Mouse (Mus musculus): ENCODE results near the gene Nol7.

Gene Nol7

DNA sequence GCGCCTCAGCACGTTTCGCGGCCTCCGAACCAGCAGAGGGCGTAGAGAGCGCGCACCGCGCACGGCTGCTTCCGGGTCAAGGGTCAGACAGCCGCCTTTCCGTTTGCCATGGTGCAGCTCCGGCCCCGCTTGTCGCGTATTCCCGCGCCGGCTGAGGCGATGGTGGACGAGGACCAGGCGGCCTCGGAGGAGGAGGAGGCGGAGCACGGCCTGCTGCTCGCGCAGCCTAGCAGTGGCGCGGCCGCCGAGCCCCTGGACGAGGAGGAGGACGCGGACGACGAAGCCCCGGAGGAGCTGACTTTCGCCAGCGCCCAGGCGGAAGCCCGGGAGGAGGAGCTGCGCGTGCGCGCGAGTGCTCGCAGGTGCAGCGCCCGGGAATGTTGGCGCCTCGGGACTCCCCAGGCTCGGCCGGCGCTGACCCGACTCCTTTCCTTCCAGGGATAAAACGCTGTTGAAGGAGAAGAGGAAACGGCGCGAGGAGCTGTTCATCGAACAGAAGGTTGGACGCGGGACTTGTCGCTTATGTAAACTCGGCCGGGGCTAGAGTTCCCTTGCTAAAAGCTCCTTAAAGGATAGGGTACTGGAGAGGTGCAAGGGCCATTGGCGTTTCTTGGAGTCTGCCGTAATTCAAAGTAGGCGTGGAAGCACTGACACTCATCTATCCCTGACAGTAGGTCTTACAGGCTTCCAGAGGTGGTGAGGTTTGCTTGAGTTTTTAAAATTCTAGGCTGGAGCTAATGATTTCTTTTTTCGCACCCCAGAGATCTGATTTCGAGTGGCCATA lies at the start of gene Nol7:
Gene Nol7, plus strand, starts transcription at position 94 of the 784 bp plus-strand sequence.
- peak; percentile 94 for DNase-seq (ENCODE audit: low read depth)

- no peak for DNase-seq (ENCODE audit: low read depth)
Observed at GRCm38 (mm10) chr13:43349376-43349775, 48.8 kb upstream of the Nol7 start.

DNA sequence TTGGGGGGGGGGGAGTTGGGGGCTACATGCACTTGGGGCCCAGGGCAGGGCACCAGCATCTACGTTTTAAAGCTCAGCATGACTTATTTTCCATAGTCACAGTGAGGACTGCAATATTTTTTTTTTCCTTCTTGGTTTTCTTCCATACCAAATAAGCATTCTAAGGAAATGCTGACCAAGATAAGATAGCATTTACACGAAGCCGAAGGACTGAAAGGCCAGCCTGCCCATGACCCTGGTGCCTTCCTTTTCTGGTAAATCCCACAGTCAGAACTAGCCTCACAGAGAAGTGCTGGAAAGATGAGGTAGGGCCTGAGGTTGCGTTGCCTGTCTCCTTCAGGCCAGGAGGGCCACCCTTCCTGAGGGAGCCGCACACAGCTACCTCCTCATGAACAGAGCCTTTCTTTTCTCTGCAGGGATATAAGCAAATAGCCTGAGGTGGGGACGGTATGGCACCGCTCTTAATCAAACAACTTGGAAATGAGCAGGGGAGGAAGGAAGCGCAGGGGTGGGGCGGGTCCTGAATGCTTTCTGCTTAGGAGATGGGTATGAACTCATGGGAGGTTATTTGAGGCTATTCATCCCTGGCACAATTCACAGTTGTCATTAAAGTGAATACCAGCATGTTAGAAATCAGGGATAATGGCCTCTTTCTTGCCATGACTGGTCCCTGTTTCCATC lies 47.6 kb upstream of the Nol7 start:
- DNase-seq (ENCODE audit: low read depth): peak; percentile 30

- no peak for DNase-seq (ENCODE audit: low read depth)
Observed at GRCm38 (mm10) chr13:43353356-43353755, 44.8 kb upstream of the Nol7 start.

- DNase-seq (ENCODE audit: low read depth): no peak
Observed at GRCm38 (mm10) chr13:43354362-43354761, 43.8 kb upstream of the Nol7 start.

DNA sequence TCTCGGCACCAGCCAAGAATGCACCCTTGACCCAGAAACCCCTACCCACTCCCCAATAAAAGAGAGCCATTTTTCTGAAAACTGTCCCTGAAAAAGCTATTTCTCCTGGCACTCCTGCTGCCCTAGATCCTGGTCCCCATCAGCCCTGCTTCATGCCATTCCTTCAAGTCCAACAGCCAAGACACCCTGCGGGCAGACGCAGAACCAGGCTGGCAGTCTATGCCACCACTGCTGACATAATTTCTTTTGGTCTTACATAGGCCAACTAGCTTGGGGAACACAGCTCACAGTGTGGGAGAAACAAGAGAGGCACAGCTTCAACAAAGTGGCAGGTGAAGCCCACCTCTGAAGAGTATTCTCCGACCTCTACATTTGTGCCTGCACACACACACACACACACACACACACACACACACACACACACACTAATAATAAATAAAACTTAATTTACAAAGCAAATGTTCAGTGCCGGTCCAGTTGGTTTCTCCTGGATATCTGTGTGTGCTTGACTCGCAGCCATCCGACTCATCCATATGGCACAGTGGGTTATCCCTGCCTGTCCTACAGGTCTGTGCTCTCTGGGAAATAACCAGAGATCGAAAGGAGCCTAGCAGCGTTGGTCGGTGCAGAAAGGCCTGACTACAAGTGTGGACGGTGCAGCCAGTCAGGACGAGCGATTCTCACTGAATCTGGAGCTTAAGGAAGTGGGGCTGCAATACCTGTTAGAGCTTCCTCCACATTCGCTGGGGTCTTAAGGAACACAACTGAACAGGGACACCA lies 41.7 kb upstream of the Nol7 start:
- DNase-seq (ENCODE audit: low read depth): no peak

DNA sequence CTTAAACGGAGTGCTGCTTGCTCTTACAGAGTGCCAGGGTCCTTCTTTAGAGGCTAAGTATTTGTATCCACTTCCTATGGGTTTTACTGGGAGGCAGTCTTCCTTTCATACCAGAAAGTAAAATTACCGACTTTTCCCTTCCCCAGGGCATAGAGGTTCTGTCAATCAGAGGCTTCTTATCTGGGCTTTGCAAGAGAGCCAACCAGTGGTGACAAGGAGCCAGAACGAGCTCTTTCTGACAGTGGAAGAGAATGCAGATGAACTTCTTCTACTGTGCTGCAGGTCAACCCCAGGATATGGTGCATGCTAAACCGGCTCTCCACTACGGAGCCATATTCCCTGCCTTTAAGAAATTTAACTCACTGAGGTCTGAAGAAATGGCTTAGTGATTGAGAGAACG lies 37.7 kb upstream of the Nol7 start:
- DNase-seq (ENCODE audit: low read depth): no peak

- DNase-seq (ENCODE audit: low read depth): no peak
Observed at GRCm38 (mm10) chr13:43362353-43362752, 35.8 kb upstream of the Nol7 start.

DNA sequence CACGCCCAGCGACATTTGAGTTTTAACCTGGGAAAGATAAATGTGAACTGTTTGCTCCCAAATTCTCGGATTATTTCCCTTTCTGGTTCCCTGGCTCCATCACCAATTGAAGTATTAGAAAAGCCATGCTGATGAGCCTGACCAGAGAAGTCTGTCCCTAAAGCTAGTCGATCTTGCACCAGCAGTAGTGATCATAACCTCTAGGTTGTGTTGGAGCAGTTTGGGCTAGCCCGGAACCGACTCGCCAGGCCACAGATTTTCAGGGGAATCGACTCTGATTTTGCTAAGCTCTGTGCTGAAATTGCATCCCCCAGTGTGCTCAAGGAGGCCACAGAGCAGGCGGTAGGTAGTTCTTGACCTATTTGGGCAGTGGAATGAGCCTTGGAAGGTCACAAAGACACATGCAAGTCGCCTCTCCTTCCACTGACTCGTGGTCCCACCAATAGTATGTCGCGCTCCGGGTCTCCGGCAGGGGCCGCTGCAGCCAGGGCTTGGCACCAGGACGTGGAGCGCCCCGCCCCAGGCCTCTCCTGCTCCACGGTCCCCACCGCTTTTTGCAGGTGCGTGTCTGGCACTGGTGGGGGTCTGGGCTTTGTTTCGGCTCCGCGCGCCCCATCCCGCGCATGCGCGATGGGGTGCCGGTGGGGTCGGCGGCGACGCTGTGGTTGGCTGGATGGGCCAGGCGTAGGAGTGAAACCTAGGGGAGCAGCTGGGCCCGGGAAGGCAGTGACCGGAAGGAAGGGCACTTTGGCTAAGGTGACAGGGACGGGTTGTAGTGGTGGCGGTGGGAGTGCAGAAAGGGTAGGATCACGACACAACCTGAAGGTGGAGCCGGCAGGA lies 33.0 kb upstream of the Nol7 start, which contains the start of gene Sirt5:
Gene Sirt5, plus strand, starts transcription at position 512 of the 840 bp plus-strand sequence.
- peak; percentile 89 for DNase-seq (ENCODE audit: low read depth)

DNA sequence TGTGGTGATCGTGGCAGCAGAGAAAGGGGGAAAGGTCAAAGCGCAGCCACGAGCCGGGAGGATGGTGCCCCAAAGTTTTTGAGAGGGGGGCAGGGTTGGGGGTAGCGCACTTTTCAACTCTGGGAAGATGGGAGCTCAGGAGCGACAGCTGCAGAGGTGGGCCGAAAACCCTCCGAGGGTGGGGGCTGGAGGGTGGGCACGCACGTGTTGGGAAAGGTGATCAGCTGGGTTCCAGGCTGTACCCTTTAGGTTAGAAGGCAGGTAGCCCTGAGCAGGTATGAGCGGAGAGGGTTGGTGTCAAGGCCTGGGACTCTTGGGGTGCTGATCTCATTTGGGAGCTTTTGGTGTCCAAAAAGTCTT lies 32.4 kb upstream of the Nol7 start:
- DNase-seq (ENCODE audit: low read depth): no peak

GRCm38 (mm10) chr13:43370063-43370462 lies 28.1 kb upstream of the Nol7 start:
- DNase-seq (ENCODE audit: low read depth): no peak

- DNase-seq (ENCODE audit: low read depth): peak; percentile 21
Observed at GRCm38 (mm10) chr13:43372892-43373291, 25.3 kb upstream of the Nol7 start.

DNA sequence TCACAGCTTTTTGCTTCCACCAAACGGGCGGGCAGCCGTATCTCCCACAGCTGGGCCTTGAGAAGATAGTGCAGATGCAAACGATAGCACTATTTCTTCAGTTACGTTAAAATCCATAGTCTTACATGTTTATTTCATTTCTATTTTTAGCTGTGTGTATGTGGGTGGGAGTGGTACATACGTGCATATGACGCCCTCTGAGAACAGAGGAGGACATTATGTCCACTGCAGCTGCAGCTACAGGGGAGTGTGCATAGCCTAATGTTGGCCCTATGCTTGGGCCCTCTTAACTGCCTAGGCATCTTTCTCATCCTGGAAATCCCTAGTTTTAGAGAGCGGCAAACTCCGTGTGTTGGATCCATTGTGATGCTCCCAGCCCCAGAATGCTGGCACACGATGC lies 24.0 kb upstream of the Nol7 start:
- no peak for DNase-seq (ENCODE audit: low read depth)

GRCm38 (mm10) chr13:43374918-43375432 lies 23.2 kb upstream of the Nol7 start:
- no peak for DNase-seq (ENCODE audit: low read depth)

DNA sequence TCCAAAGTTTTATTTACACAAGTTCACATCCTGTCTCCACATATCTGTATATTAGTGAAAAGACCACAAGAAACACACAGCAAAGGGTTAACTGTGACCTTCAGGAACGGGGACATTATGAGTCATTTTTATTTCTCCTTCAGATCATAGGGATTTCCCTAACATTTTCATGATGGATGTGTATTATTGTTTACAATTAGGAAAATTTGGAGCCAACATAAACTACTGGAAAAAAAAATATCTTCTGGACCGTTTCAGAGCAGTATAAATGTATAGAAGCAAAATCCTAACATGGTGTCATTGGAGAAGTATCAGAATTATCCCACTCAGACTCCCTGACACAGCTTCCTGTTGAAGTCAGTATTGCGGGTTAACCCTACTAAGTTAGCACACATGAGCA lies 18.2 kb upstream of the Nol7 start:
- no peak for DNase-seq (ENCODE audit: low read depth)

DNA sequence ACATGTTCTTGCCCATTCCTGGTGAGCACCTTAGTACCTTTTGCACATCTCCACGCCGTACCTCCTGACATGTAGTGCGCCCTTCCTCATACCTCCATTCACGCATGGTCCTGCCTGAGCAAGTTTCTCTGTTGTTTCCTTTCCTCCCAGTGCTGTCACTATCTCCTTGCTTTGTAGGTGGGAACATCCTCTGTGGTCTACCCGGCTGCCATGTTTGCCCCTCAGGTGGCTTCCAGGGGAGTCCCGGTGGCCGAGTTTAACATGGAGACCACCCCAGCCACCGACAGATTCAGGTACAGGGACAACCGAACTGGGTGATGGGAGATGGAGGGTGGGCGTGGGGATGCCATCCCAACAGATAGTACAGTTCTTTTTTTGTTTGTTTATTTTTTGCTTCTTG lies 12.9 kb upstream of the Nol7 start:
- DNase-seq (ENCODE audit: low read depth): no peak

DNA sequence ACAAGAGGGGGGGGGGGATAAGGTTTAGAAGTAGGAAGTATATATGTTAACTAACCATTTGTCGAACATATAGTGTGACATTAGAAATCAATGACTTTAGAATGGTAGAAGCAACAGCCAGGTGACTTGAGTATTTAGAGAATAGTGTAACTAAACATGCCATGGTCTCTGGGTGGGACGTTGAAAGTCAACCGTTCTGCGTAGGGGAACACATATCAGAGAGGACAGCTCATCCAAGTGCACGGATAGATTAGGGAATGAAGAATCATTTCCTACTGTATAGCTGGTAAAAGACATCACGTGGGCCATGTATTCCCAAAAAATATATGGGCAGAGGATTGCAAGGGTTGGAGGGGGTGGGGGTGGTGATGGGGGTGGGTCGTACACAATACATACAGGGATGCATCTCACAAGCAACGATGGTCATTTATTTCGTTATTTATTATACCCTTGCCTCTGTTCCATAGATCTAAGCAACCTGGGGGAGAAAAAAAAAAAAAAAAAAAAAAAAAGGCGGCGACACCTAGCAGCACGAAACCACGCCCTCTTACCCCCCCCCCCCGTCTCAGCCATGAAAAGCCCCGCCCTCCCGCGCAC lies 392 bp upstream of the Nol7 start:
- DNase-seq (ENCODE audit: low read depth): no peak

- DNase-seq (ENCODE audit: low read depth): peak; percentile 31
Observed at GRCm38 (mm10) chr13:43399576-43399975, 1.4 kb downstream of the Nol7 start.

- peak; percentile 40 for DNase-seq (ENCODE audit: low read depth)
Observed at GRCm38 (mm10) chr13:43412311-43412710, 14.1 kb downstream of the Nol7 start.

GRCm38 (mm10) chr13:43413611-43414010 lies 15.4 kb downstream of the Nol7 start:
- no peak for DNase-seq (ENCODE audit: low read depth)

GRCm38 (mm10) chr13:43415249-43415648 lies 17.1 kb downstream of the Nol7 start:
- no peak for DNase-seq (ENCODE audit: low read depth)

All from 416B (cell line).